Mouse (Mus musculus) urinary bladder, postnatal 14 days (tissue): ENCODE results near the gene Ap3b2.
A peak's percentile ranks its signal among the peaks of the same experiment; 100 is the strongest.
"Not testable (repeated sequence)": the region's sequence is repeated elsewhere in the genome, so short reads cannot be mapped to it uniquely, and the experiment has no call there.

Experiments
- DNase-seq: peaks from one replicate; pipeline ENCODE4 v3.0.0; 2021; ENCODE audit warnings: low spot score

Gene Ap3b2

GRCm38 (mm10) chr7:81493331-81494021 lies at the start of gene Ap3b2:
Gene Ap3b2, minus strand, starts transcription at chr7:81493925.
- DNase-seq: peak; percentile 59

- DNase-seq: no peak
These were observed 49.2 kb upstream of the Ap3b2 start for GRCm38 (mm10) chr7:81542934-81543333.

GRCm38 (mm10) chr7:81541924-81542524 lies 48.3 kb upstream of the Ap3b2 start:
- DNase-seq: peak; percentile 20

- DNase-seq: no peak
These were observed 47.3 kb upstream of the Ap3b2 start for GRCm38 (mm10) chr7:81540999-81541398.

- no peak for DNase-seq
These were observed 45.8 kb upstream of the Ap3b2 start for GRCm38 (mm10) chr7:81539565-81539964.

- no peak for DNase-seq
These were observed 44.4 kb upstream of the Ap3b2 start for GRCm38 (mm10) chr7:81538070-81538675.

GRCm38 (mm10) chr7:81536478-81536877 lies 42.8 kb upstream of the Ap3b2 start:
- no peak for DNase-seq

- DNase-seq: no peak
These were observed 37.7 kb upstream of the Ap3b2 start for GRCm38 (mm10) chr7:81531462-81531861.

GRCm38 (mm10) chr7:81528918-81529317 lies 35.2 kb upstream of the Ap3b2 start:
- DNase-seq: no peak

GRCm38 (mm10) chr7:81523663-81524017 lies 29.9 kb upstream of the Ap3b2 start:
- no peak for DNase-seq

- DNase-seq: peak; percentile 89
These were observed 29.4 kb upstream of the Ap3b2 start for GRCm38 (mm10) chr7:81523008-81523662.

- DNase-seq: no peak
These were observed 22.7 kb upstream of the Ap3b2 start for GRCm38 (mm10) chr7:81516154-81517030.

GRCm38 (mm10) chr7:81514906-81515590 lies 21.3 kb upstream of the Ap3b2 start:
- DNase-seq: no peak

GRCm38 (mm10) chr7:81501050-81501449 lies 7.3 kb upstream of the Ap3b2 start:
- no peak for DNase-seq

GRCm38 (mm10) chr7:81498181-81498580 lies 4.5 kb upstream of the Ap3b2 start, which contains the start of gene BC048679:
Gene BC048679, minus strand, starts transcription at chr7:81498281.
- no peak for DNase-seq

- no peak for DNase-seq
These were observed 3.4 kb upstream of the Ap3b2 start for GRCm38 (mm10) chr7:81497171-81497570.

GRCm38 (mm10) chr7:81492628-81493027 lies 1.1 kb downstream of the Ap3b2 start:
- DNase-seq: no peak

GRCm38 (mm10) chr7:81489649-81490048 lies 4.1 kb downstream of the Ap3b2 start:
- DNase-seq: no peak

GRCm38 (mm10) chr7:81480800-81481199 lies 12.9 kb downstream of the Ap3b2 start:
- no peak for DNase-seq

- no peak for DNase-seq
These were observed 14.1 kb downstream of the Ap3b2 start for GRCm38 (mm10) chr7:81479531-81480090.

GRCm38 (mm10) chr7:81478261-81478660 lies 15.5 kb downstream of the Ap3b2 start:
- not testable (repeated sequence) for DNase-seq
